Mouse (Mus musculus) cerebellum, adult 2 months (tissue): ENCODE measurements around the gene Copz2.

ENCODE experiments used
- CTCF ChIP-seq: fragments of 200-500 bp; IDR thresholded peaks from 2 replicates; pipeline ENCODE4 v1.5.1; 2011; ENCODE audit warnings: low read depth, mild to moderate bottlenecking, control low read depth, low read length, moderate library complexity, borderline replicate concordance; ENCODE audit not compliant: insufficient read depth
- POLR2A ChIP-seq: fragments of 200-500 bp; IDR thresholded peaks from 2 replicates; pipeline ENCODE4 v1.6.1; 2011; ENCODE audit warnings: low read length, control low read depth, borderline replicate concordance; ENCODE audit not compliant: insufficient read depth

DNA sequence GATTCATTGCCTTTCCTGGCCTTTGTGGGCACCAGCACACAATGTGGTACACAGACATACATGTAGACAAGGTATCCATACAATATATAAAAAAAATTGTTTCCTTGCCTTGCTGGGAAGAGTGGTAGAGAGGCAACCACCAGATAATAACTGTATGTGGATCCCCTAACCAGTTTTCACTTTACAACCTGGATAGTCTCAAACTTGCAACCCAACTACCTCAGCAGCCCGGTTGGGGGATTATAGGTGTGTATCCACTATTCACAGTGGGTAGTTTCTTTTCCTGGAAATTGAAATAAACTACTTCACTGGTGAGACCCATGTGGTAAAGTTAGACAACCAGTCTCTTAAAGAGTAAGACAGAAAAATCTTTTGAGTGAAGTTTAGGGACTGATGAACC, 33.2 kb upstream of the Copz2 start:
- TF ChIP-seq CTCF (no peak), POLR2A (no peak)
